Mouse (Mus musculus) liver, postnatal 0 days (tissue): ENCODE results near the gene Kcnc3. TPM values are rescaled to one million over a fixed set of nuclear protein-coding genes. Genes with fewer than 3 reads are reported as not detected.

Experiments used
- ATAC-seq: fragments of 200-750 bp; cut with Nextera tagmentation; 2 replicates; pipeline ENCODE4 v1.8.0; 2017; ENCODE audit warnings: mild to moderate bottlenecking, moderate library complexity
- DNase-seq: peaks from one replicate; pipeline ENCODE4 v3.0.0-alpha.2; 2016
- H3K27ac ChIP-seq: fragments of 300-500 bp; sonication (generic); 2 replicates; pipeline ENCODE4 v1.5.1; 2014; ENCODE audit warnings: antibody characterized with exemption, moderate library complexity, mild to moderate bottlenecking, low read depth
- H3K27me3 ChIP-seq: fragments of 300-500 bp; sonication (generic); 2 replicates; pipeline ENCODE4 v1.6.1; 2014; ENCODE audit warnings: low read length, control low read depth, mixed read lengths; ENCODE audit not compliant: insufficient read depth
- H3K36me3 ChIP-seq: fragments of 300-500 bp; sonication (generic); replicated peaks from 2 replicates; pipeline ENCODE4 v1.6.1; 2014; ENCODE audit warnings: mild to moderate bottlenecking, control low read depth, low read length, moderate library complexity, mixed read lengths; ENCODE audit not compliant: insufficient read depth
- H3K4me1 ChIP-seq: fragments of 300-500 bp; sonication (generic); 2 replicates; pipeline ENCODE4 v1.6.1; 2014; ENCODE audit warnings: antibody characterized with exemption, mild to moderate bottlenecking, control low read depth; ENCODE audit not compliant: insufficient read depth
- H3K4me2 ChIP-seq: fragments of 300-500 bp; sonication (generic); 2 replicates; pipeline ENCODE4 v1.6.1; 2014; ENCODE audit warnings: low read depth, mild to moderate bottlenecking, low read length, moderate library complexity, mixed read lengths
- H3K4me3 ChIP-seq: fragments of 300-500 bp; sonication (generic); 2 replicates; pipeline ENCODE4 v1.5.1; 2014; ENCODE audit warnings: low read depth, low read length
- H3K9ac ChIP-seq: fragments of 300-500 bp; sonication (generic); replicated peaks from 2 replicates; pipeline ENCODE4 v1.6.1; 2014; ENCODE audit warnings: mild to moderate bottlenecking, moderate library complexity
- H3K9me3 ChIP-seq: fragments of 300-500 bp; sonication (generic); 2 replicates; pipeline ENCODE4 v1.6.1; 2016; ENCODE audit warnings: mild to moderate bottlenecking, control low read depth, low read length, mixed read lengths
- CTCF ChIP-seq: sonication (generic); IDR thresholded peaks from 2 replicates; pipeline ENCODE4 v1.5.1; 2016; ENCODE audit warnings: antibody characterized with exemption, low read depth
- EP300 ChIP-seq: IDR thresholded peaks from 2 replicates; pipeline ENCODE4 v1.6.1; 2016; ENCODE audit warnings: antibody characterized with exemption, low read depth, mild to moderate bottlenecking
- WGBS: fragments of 180-500 bp; shearing (Covaris S2); extraction: QIAGEN DNeasy Blood & Tissue Kit; methylation state at CpG from one replicate; pipeline ENCODE4 v1.1.7; 2014; ENCODE audit not compliant: insufficient replicate concordance; 5-methylcytosine and 5-hydroxymethylcytosine counted together
- polyA plus RNA-seq: library from polyadenylated mRNA; unstranded; fragments of >200 nt; fragmentation: Nextera tagmentation; extraction: Ambion mirVana; gene quantifications from 2 replicates; pipeline ENCODE4 v1.2.1, GENCODE M21; 2015

Kcnc3 gene
- polyA plus RNA-seq, 1 experiment from 2014 or later, result 0.20 TPM

GRCm38 (mm10) chr7:44565414-44565813, 25.1 kb upstream of the Kcnc3 start:
- no peak overlapping the region for H3K4me2 ChIP-seq

GRCm38 (mm10) chr7:44568803-44569202, 21.7 kb upstream of the Kcnc3 start:
- H3K9ac ChIP-seq, result no peak overlapping the region
- H3K27ac ChIP-seq, result no peak overlapping the region
- H3K36me3 ChIP-seq, result no peaks in the 10 kb centered on the region
- H3K4me3 ChIP-seq, result no peak overlapping the region
- ATAC-seq (no peak), DNase-seq (no peak)
- peaks cover 8% of the 10 kb centered on the region; the same call in 1 of the 2 replicates for H3K4me1 ChIP-seq
- no peak overlapping the region for H3K4me2 ChIP-seq
- H3K27me3 ChIP-seq, result 0 out of 2 replicates have a peak, but pooled peaks cover 2% of the 10 kb centered on the region
- H3K9me3 ChIP-seq, result no peaks in the 10 kb centered on the region
- 59% methylated on average over 9 of the region's 9 CpGs for WGBS
- TF ChIP-seq EP300 (no peak), CTCF (no peak)

More at GRCm38 (mm10) chr7:44565414-44565813, 25.1 kb upstream of the Kcnc3 start:
- no peaks in the 10 kb centered on the region for H3K9me3 ChIP-seq
- H3K4me3 ChIP-seq, result no peak overlapping the region
- ATAC-seq (no peak), DNase-seq (no peak)
- no peak overlapping the region for H3K27ac ChIP-seq
- no peaks in the 10 kb centered on the region for H3K36me3 ChIP-seq
- 0 out of 2 replicates have a peak, but pooled peaks cover 2% of the 10 kb centered on the region for H3K27me3 ChIP-seq
- TF ChIP-seq EP300 (no peak), CTCF (no peak)
- H3K9ac ChIP-seq, result no peak overlapping the region
- peaks cover 5% of the 10 kb centered on the region; the same call in 1 of the 2 replicates for H3K4me1 ChIP-seq
- 49% methylated on average over 6 of the region's 6 CpGs for WGBS

- WGBS, result 68% methylated on average over 6 of the region's 6 CpGs
- no peak overlapping the region for H3K4me3 ChIP-seq
- ATAC-seq, result no peak
- 0 out of 2 replicates have a peak, but pooled peaks cover 2% of the 10 kb centered on the region for H3K27me3 ChIP-seq
- no peak overlapping the region for H3K4me2 ChIP-seq
- no peaks in the 10 kb centered on the region for H3K36me3 ChIP-seq
- peak overlapping the region; percentile 71; the same call in 1 of the 2 replicates for H3K27ac ChIP-seq
- peaks cover 9% of the 10 kb centered on the region; the same call in 1 of the 2 replicates for H3K4me1 ChIP-seq
- no peaks in the 10 kb centered on the region for H3K9me3 ChIP-seq
- no peak for TF ChIP-seq CTCF
- TF ChIP-seq EP300, result no peak
- DNase-seq, result no peak
- no peak overlapping the region for H3K9ac ChIP-seq
These were observed 19.5 kb upstream of the Kcnc3 start for GRCm38 (mm10) chr7:44570989-44571388.

- Histone ChIP-seq H3K27me3 (0 out of 2 replicates have a peak, but pooled peaks cover 2% of the 10 kb centered on the region), H3K9me3 (no peaks in the 10 kb centered on the region), H3K4me1 (peaks cover 9% of the 10 kb centered on the region; the same call in 1 of the 2 replicates), H3K4me2 (peak overlapping the region; percentile 59), H3K36me3 (no peaks in the 10 kb centered on the region), H3K4me3 (no peak overlapping the region), H3K27ac (peak overlapping the region; percentile 71), H3K9ac (no peak overlapping the region)
- 68% methylated on average over 4 of the region's 4 CpGs for WGBS
- no peak for DNase-seq
- TF ChIP-seq CTCF (no peak), EP300 (no peak)
- ATAC-seq, result no peak
These were observed 18.7 kb upstream of the Kcnc3 start for GRCm38 (mm10) chr7:44571811-44572210.

GRCm38 (mm10) chr7:44572213-44572701, 18.2 kb upstream of the Kcnc3 start, which contains the start of gene Napsa:
Gene Napsa (plus strand): TSS chr7:44572380.
- H3K27me3 ChIP-seq, result 0 out of 2 replicates have a peak, but pooled peaks cover 2% of the 10 kb centered on the region
- H3K9ac ChIP-seq, result 0 out of 2 replicates have a peak within 1 kb of the TSS, but pooled peaks have one; percentile 21
- peak within 1 kb of the TSS; percentile 71 for H3K27ac ChIP-seq
- WGBS, result 16% methylated on average over 7 of the region's 7 CpGs
- no peaks in the 10 kb centered on the region for H3K36me3 ChIP-seq
- H3K4me2 ChIP-seq, result peak within 1 kb of the TSS; percentile 59
- no peak for TF ChIP-seq EP300
- no peak for TF ChIP-seq CTCF
- no peaks in the 10 kb centered on the region for H3K9me3 ChIP-seq
- peak within 1 kb of the TSS; percentile 36 for H3K4me3 ChIP-seq
- DNase-seq (peak; percentile 70), ATAC-seq (peak; percentile 74)
- peaks cover 9% of the 10 kb centered on the region; the same call in 1 of the 2 replicates for H3K4me1 ChIP-seq

GRCm38 (mm10) chr7:44572956-44573484, 17.4 kb upstream of the Kcnc3 start:
- peaks cover 9% of the 10 kb centered on the region; the same call in 1 of the 2 replicates for H3K4me1 ChIP-seq
- DNase-seq, result no peak
- 0 out of 2 replicates have a peak overlapping the region, but pooled peaks have one; percentile 21 for H3K9ac ChIP-seq
- H3K36me3 ChIP-seq, result no peaks in the 10 kb centered on the region
- H3K4me2 ChIP-seq, result peak overlapping the region; percentile 59
- H3K9me3 ChIP-seq, result no peaks in the 10 kb centered on the region
- ATAC-seq, result no peak
- TF ChIP-seq CTCF (no peak), EP300 (no peak)
- H3K27ac ChIP-seq, result peak overlapping the region; percentile 71
- 35% methylated on average over 5 of the region's 5 CpGs for WGBS
- no peaks in the 10 kb centered on the region for H3K27me3 ChIP-seq
- H3K4me3 ChIP-seq, result peak overlapping the region; percentile 36
